Mouse (Mus musculus): ENCODE data around the gene Nupr1. TPM values are rescaled to one million over a fixed set of nuclear protein-coding genes. Genes with fewer than 3 reads are reported as not detected.

The Nupr1 gene
- total RNA-seq, 2 experiments from 2014 or later, result 8.8 to 10.9 TPM

- intact Hi-C loops (cut with DNase I), result loop anchor here (1.0 to 2.0 kb wide), 2 partner anchors 50 to 58 kb away; no protein-coding TSS in a partner anchor
Measured at GRCm38 (mm10) chr7:126636733-126637520, 6.3 kb upstream of the Nupr1 start.

GRCm38 (mm10) chr7:126635375-126635774 is 4.7 kb upstream of the Nupr1 start:
- no peak overlapping the region for H3K27ac ChIP-seq
- intact Hi-C loops (cut with DNase I), result no loop called here
- H3K4me3 ChIP-seq, result no peak overlapping the region
- TF ChIP-seq CTCF (IDR thresholded peaks at IDR 0.05), result no peak
- no peak for DNase-seq

More at GRCm38 (mm10) chr7:126636733-126637520, 6.3 kb upstream of the Nupr1 start:
- no peak overlapping the region for H3K27ac ChIP-seq
- peak; percentile 30 for DNase-seq
- TF ChIP-seq CTCF (IDR thresholded peaks at IDR 0.05), result peak; percentile 79
- H3K4me3 ChIP-seq, result no peak overlapping the region

- TF ChIP-seq CTCF (IDR thresholded peaks at IDR 0.05), result no peak
- Histone ChIP-seq H3K4me3 (no peak overlapping the region), H3K27ac (no peak overlapping the region)
- intact Hi-C loops (cut with DNase I), result no loop called here
- no peak for DNase-seq
Measured at GRCm38 (mm10) chr7:126632478-126632877, 1.8 kb upstream of the Nupr1 start.

- no peak for TF ChIP-seq CTCF (IDR thresholded peaks at IDR 0.05)
- no peak overlapping the region for H3K27ac ChIP-seq
- no peak overlapping the region for H3K4me3 ChIP-seq
- DNase-seq, result no peak
- intact Hi-C loops (cut with DNase I), result no loop called here
Measured at GRCm38 (mm10) chr7:126629915-126630314, 746 bp downstream of the Nupr1 start.

GRCm38 (mm10) chr7:126628111-126628510 is 2.5 kb downstream of the Nupr1 start:
- intact Hi-C loops (cut with DNase I), result no loop called here

GRCm38 (mm10) chr7:126625807-126626600 is 4.7 kb downstream of the Nupr1 start:
- Histone ChIP-seq H3K4me3 (no peak overlapping the region), H3K27ac (peak overlapping the region; percentile 85)
- TF ChIP-seq CTCF (IDR thresholded peaks at IDR 0.05), result no peak
- intact Hi-C loops (cut with DNase I), result no loop called here
- DNase-seq, result no peak

More at GRCm38 (mm10) chr7:126628111-126628510, 2.5 kb downstream of the Nupr1 start:
- Histone ChIP-seq H3K4me3 (no peak overlapping the region), H3K27ac (peak overlapping the region; percentile 75)
- no peak for TF ChIP-seq CTCF (IDR thresholded peaks at IDR 0.05)
- DNase-seq, result no peak

- H3K27ac ChIP-seq, result peak overlapping the region; percentile 85
- DNase-seq, result peak; percentile 92
- intact Hi-C loops (cut with DNase I), result no loop called here
- peak overlapping the region; percentile 66 for H3K4me3 ChIP-seq
- no peak for TF ChIP-seq CTCF (IDR thresholded peaks at IDR 0.05)
Measured at GRCm38 (mm10) chr7:126625369-126625768, 5.3 kb downstream of the Nupr1 start.

GRCm38 (mm10) chr7:126624774-126625173 is 5.9 kb downstream of the Nupr1 start:
- intact Hi-C loops (cut with DNase I), result no loop called here
- peak; percentile 28 for DNase-seq
- TF ChIP-seq CTCF (IDR thresholded peaks at IDR 0.05), result no peak
- H3K4me3 ChIP-seq, result peak overlapping the region; percentile 66
- H3K27ac ChIP-seq, result peak overlapping the region; percentile 85

GRCm38 (mm10) chr7:126623381-126623780 is 7.3 kb downstream of the Nupr1 start:
- Histone ChIP-seq H3K27ac (no peak overlapping the region), H3K4me3 (peak overlapping the region; percentile 66)
- no peak for TF ChIP-seq CTCF (IDR thresholded peaks at IDR 0.05)
- intact Hi-C loops (cut with DNase I), result no loop called here
- DNase-seq, result no peak

GRCm38 (mm10) chr7:126621452-126622359 is 9.0 kb downstream of the Nupr1 start:
- H3K4me3 ChIP-seq, result peak overlapping the region; percentile 11; the same call in 1 of the 2 replicates
- peak overlapping the region; percentile 59 for H3K27ac ChIP-seq
- intact Hi-C loops (cut with DNase I), result no loop called here
- DNase-seq, result peak; percentile 42
- TF ChIP-seq CTCF (IDR thresholded peaks at IDR 0.05), result no peak

- Histone ChIP-seq H3K4me3 (peak overlapping the region; percentile 15; the same call in 1 of the 2 replicates), H3K27ac (peak overlapping the region; percentile 48)
- DNase-seq, result no peak
- TF ChIP-seq CTCF (IDR thresholded peaks at IDR 0.05), result no peak
- intact Hi-C loops (cut with DNase I), result no loop called here
Measured at GRCm38 (mm10) chr7:126619559-126620275, 10.9 kb downstream of the Nupr1 start.

Measured in gastrocnemius, adult 2 months (tissue).